Mouse (Mus musculus) embryonic fibroblast, embryonic 13.5 days (primary cell): ENCODE results near the gene Slc2a1.

ENCODE experiments used
- CTCF ChIP-seq: IDR thresholded peaks from 2 replicates; pipeline ENCODE4 v1.5.1; 2011; ENCODE audit warnings: mild to moderate bottlenecking, control low read depth, low read length, moderate library complexity, borderline replicate concordance; ENCODE audit not compliant: insufficient read depth
- POLR2A ChIP-seq: IDR thresholded peaks from 2 replicates; pipeline ENCODE4 v1.6.1; 2011; ENCODE audit warnings: low read depth, mild to moderate bottlenecking, control low read depth, low read length, moderate library complexity

- TF ChIP-seq POLR2A (no peak), CTCF (no peak)
Measured at GRCm38 (mm10) chr4:119101392-119101791, 7.1 kb upstream of the Slc2a1 start.
